Mouse (Mus musculus) forebrain, embryonic 14.5 days (tissue): ENCODE results near the gene Cd68. TPM values are rescaled to one million over a fixed set of nuclear protein-coding genes. Genes with fewer than 3 reads are reported as not detected.
A peak's percentile ranks its signal among the peaks of the same experiment; 100 is the strongest.

ENCODE experiments used
- ATAC-seq: fragments of 200-750 bp; cut with Nextera tagmentation; 2 replicates; pipeline ENCODE4 v1.8.0; 2017; ENCODE audit warnings: mild to moderate bottlenecking, moderate library complexity
- DNase-seq: peaks from one replicate; pipeline ENCODE4 v3.0.0-alpha.2; 2015; ENCODE audit warnings: low spot score
- H3K27ac ChIP-seq: fragments of 300-500 bp; sonication (generic); 2 replicates; pipeline ENCODE4 v1.5.1; 2014; ENCODE audit warnings: low read depth, mild to moderate bottlenecking, control low read depth, low read length, moderate library complexity
- H3K27me3 ChIP-seq: fragments of 300-500 bp; sonication (generic); replicated peaks from 2 replicates; pipeline ENCODE4 v1.6.1; 2014; ENCODE audit warnings: low read length, control low read depth, mixed read lengths; ENCODE audit not compliant: control insufficient read depth, insufficient read depth
- H3K36me3 ChIP-seq: fragments of 300-500 bp; sonication (generic); 2 replicates; pipeline ENCODE4 v1.6.1; 2014; ENCODE audit warnings: low read length, control low read depth; ENCODE audit not compliant: control insufficient read depth, insufficient read depth
- H3K4me1 ChIP-seq: fragments of 300-500 bp; sonication (generic); 2 replicates; pipeline ENCODE4 v1.6.1; 2014; ENCODE audit warnings: antibody characterized with exemption, low read length, control low read depth; ENCODE audit not compliant: control insufficient read depth, insufficient read depth
- H3K4me2 ChIP-seq: fragments of 300-500 bp; sonication (generic); 2 replicates; pipeline ENCODE4 v1.6.1; 2014; ENCODE audit warnings: mild to moderate bottlenecking, control low read depth, low read length
- H3K4me3 ChIP-seq: fragments of 300-500 bp; sonication (generic); 2 replicates; pipeline ENCODE4 v1.5.1; 2014; ENCODE audit warnings: low read depth, low read length, control low read depth
- H3K9ac ChIP-seq: fragments of 300-500 bp; sonication (generic); 2 replicates; pipeline ENCODE4 v1.6.1; 2014; ENCODE audit warnings: mild to moderate bottlenecking, low read length, control low read depth, moderate library complexity
- H3K9me3 ChIP-seq: fragments of 300-500 bp; sonication (generic); replicated peaks from 2 replicates; pipeline ENCODE4 v1.6.1; 2016; ENCODE audit warnings: low read length, control low read depth, mixed read lengths; ENCODE audit not compliant: control insufficient read depth
- WGBS: fragments of 180-500 bp; shearing (Covaris S2); extraction: QIAGEN DNeasy Blood & Tissue Kit; methylation state at CpG from one replicate; pipeline ENCODE4 v1.1.7; 2014; 5-methylcytosine and 5-hydroxymethylcytosine counted together
- polyA plus RNA-seq: library from polyadenylated mRNA; unstranded; fragments of >200 nt; fragmentation: Nextera tagmentation; extraction: Ambion mirVana; gene quantifications from 2 replicates; pipeline ENCODE4 v1.2.1, GENCODE M21; 2014

Gene Cd68
- polyA plus RNA-seq, 1 experiment from 2014 or later, result 9.6 TPM

DNA sequence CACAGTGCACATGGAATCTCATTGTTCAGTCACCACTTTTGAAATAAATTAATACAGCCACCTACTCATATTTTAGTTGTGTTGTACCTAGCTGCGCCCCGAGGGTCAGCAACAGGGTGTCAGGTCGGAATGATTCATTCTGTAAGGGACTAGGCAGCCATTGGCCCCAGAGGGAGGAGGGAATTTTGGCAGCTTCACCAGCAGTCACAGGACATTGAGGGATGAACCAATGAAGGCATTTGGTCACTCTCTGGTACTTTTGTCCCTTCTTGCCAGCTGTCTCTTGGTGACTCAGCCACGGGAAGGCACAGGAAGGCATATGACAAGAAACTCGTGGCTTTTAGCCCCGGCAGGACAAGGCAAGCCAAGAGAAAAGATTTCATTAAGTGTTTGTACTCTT lies 2.2 kb downstream of the Cd68 start:
- no peak for DNase-seq
- no peak for ATAC-seq
- Histone ChIP-seq H3K27ac (no peak overlapping the region), H3K36me3 (peaks cover 56% of the 10 kb centered on the region), H3K9ac (no peak overlapping the region), H3K27me3 (no peaks in the 10 kb centered on the region), H3K9me3 (no peaks in the 10 kb centered on the region), H3K4me3 (no peak overlapping the region), H3K4me2 (no peak overlapping the region), H3K4me1 (peaks cover 9% of the 10 kb centered on the region; the same call in 1 of the 2 replicates)
- 85% methylated on average over 6 of the region's 6 CpGs for WGBS

DNA sequence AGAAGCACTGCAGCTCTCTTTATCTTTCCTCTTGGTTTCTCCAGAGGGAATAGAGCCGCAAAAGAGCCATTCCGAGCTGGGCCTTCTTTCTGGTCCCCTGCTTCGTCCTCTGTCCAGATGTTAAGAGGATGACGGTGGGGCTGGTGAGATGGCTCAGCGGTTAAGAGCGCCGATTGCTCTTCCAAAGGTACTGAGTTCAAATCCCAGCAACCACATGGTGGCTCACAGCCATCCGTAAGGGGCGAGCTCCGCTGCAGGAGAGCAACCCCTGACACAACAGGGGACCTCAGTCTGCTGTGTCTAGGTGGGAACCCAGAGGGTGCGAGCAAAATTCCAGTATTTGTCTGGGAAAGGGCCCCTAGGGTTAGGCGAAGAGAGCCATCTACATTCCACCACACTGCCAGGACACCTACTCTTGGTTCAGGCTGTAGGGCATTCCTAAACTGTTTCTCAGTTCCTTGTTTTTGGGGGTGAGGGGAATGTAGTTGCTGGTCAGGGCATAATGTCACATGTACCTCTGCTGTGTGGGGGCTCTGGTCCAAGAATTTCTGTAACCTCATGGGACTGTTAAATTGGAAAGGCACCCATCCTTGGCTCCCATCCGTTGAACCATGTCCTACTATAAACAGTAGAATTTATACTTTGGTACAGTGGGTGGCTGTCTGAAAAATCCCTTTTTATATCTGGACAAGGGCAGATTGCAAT lies 2.8 kb downstream of the Cd68 start:
- peaks cover 9% of the 10 kb centered on the region; the same call in 1 of the 2 replicates for H3K4me1 ChIP-seq
- WGBS, result 71% methylated on average over 13 of the region's 13 CpGs
- peak overlapping the region; percentile 49 for H3K4me3 ChIP-seq
- ATAC-seq, result no peak; the same call in none of the 2 replicates
- H3K9me3 ChIP-seq, result no peaks in the 10 kb centered on the region
- peak overlapping the region; percentile 59 for H3K4me2 ChIP-seq
- H3K27me3 ChIP-seq, result no peaks in the 10 kb centered on the region
- peak overlapping the region; percentile 96 for H3K27ac ChIP-seq
- no peak for DNase-seq
- peak overlapping the region; percentile 66 for H3K9ac ChIP-seq
- H3K36me3 ChIP-seq, result peaks cover 56% of the 10 kb centered on the region

DNA sequence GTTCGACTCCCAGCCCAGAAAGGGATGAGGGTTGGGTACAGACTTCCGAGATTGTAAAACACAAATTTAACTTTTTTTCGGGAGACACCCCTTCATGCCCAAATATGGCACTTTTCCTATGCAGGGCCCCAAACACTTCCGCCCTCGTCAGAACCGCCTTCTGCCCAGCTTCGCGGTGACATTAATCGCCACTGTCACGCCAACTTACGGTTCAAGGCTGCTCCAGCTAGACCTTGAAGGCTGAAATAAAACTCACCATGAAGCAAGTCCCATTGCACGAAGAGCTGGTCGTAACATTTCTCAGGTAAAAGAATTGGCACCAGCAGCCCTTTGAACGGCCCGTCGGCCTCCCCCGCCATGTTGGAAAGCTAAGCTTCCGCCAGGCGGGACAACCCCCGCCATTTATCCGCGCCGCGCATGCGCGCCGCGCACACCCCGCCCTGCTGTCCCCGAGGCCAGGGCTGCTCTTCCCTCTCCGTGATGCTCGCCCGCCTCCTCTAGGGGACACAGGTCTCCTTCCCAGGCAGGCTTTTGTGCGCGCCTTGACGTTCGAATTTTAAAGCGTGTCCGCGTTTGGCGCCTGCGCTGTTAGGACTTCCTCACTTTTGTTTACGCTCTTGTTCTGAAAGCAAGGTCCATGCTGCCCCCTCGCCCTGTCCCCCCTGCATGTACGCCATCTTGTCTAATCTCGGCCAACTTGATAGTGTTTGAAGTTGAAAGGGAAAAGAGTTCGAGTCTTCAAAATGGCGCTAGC lies 3.6 kb downstream of the Cd68 start, which contains the start of gene Mpdu1:
Mpdu1 (minus strand) TSS at position 430 of the 754 bp plus-strand sequence.
- H3K27me3 ChIP-seq, result no peaks in the 10 kb centered on the region
- H3K4me3 ChIP-seq, result peak within 1 kb of the TSS; percentile 49
- DNase-seq, result peak; percentile 99
- peak; percentile 97 for ATAC-seq
- H3K9ac ChIP-seq, result peak within 1 kb of the TSS; percentile 66
- H3K9me3 ChIP-seq, result no peaks in the 10 kb centered on the region
- H3K36me3 ChIP-seq, result peaks cover 56% of the 10 kb centered on the region
- peak within 1 kb of the TSS; percentile 59 for H3K4me2 ChIP-seq
- WGBS, result under 1% methylated on average over 48 of the region's 48 CpGs
- peaks cover 9% of the 10 kb centered on the region; the same call in 1 of the 2 replicates for H3K4me1 ChIP-seq
- peak within 1 kb of the TSS; percentile 96 for H3K27ac ChIP-seq

DNA sequence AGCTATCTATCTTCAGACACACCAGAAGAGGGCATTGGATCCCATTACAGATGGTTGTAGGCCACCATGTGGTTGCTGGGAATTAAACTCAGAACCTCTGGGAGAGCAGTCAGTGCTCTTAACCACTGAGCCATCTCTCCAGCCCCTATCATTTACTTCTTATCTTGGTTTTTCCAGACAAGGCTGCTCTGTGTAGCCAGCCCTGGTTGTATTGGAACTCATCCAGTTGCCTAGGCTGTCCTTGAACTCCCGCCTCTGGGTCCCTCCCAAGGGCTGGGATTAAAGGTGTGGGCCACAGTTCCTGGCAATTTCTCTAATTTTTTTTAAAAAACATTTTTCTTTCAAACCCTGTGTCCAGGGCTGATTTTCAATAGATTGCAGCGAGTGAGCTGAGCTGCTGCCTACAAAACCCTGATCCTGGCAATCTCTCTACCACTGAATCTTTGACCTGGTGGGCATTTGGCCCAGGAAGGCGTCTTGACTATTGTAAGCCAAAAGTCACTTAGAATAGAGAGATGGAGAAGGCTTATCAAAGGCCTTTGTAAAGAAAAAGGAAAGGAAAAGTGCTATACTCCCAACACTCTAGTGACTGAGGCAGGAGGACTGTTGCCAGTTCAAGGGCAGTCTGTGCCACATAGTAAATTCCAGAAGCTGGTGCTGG lies 4.6 kb downstream of the Cd68 start:
- Histone ChIP-seq H3K4me2 (peak overlapping the region; percentile 59), H3K27ac (peak overlapping the region; percentile 96; the same call in 1 of the 2 replicates), H3K36me3 (peaks cover 56% of the 10 kb centered on the region), H3K4me1 (peaks cover 9% of the 10 kb centered on the region; the same call in 1 of the 2 replicates), H3K27me3 (no peaks in the 10 kb centered on the region), H3K9me3 (no peaks in the 10 kb centered on the region), H3K9ac (peak overlapping the region; percentile 66; the same call in 1 of the 2 replicates), H3K4me3 (peak overlapping the region; percentile 49)
- WGBS, result 77% methylated on average over 3 of the region's 3 CpGs
- ATAC-seq (no peak), DNase-seq (no peak)

DNA sequence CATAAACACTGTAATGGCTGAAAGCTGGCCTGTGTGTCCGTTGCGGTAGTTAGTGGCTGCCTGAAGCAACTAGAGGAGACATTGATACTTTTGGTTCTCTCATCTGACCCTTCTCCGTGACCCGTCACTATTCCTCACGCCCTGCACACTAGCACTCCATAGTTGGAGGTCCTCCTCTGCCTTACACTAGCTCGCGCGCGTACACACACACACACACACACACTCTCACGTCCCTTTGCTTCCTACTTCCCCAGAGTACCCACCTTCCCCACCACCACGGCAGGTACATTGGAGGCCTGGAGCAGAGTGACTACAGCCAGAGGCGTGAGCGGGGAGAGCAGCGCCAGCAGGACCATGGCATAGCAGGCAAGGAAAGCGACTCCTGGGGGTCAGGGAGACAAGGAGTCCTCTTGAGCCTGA lies 8.5 kb downstream of the Cd68 start:
- Histone ChIP-seq H3K9ac (no peak overlapping the region), H3K36me3 (peaks cover 58% of the 10 kb centered on the region), H3K27ac (no peak overlapping the region), H3K4me3 (no peak overlapping the region), H3K4me2 (no peak overlapping the region), H3K27me3 (no peaks in the 10 kb centered on the region), H3K9me3 (no peaks in the 10 kb centered on the region), H3K4me1 (0 out of 2 replicates have a peak, but pooled peaks cover 4% of the 10 kb centered on the region)
- ATAC-seq (no peak), DNase-seq (no peak)
- WGBS, result 85% methylated on average over 15 of the region's 15 CpGs

DNA sequence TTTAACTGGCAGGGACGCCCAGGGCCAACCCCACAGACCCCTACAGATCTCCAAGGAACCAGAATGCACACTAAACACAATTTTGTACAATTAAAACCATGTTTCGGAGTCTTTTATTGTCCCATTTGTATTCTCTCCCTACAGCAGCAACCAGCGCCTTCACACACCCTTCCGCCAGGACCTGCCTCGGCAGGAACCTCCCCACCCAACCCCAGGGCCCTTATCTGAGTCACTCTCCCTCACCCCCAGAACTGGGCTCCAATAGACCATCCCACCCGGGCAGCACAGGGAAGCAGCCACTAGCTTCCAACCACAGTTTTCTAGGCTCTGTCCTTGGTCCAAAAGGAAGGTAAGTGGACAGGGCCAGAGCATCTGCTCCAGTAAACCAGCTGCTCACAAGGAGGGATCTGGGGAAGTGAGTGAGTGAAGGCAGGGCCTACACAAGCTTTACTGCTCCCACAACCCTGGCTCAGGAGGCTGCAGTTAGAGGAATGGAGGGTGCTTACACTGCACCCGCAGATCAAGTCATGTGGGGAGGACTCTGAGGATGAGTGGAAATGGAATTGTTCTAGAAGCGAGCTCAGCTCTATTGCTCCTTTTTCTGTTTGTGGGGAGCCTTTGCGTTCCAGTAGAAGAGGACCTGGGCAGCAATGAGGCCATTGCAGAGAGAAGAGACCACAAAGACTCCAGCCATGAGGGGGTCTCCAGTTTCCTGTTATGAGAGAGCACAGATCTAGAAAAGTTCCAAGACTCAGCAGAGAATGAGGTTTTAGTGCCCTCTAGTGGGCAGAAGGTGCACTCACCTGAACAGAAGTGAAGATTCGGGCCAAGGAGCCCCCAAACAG lies 9.1 kb downstream of the Cd68 start:
- H3K4me3 ChIP-seq, result no peak overlapping the region
- H3K27me3 ChIP-seq, result no peaks in the 10 kb centered on the region
- 81% methylated on average over 10 of the region's 10 CpGs for WGBS
- DNase-seq (peak; percentile 82), ATAC-seq (no peak)
- H3K4me2 ChIP-seq, result no peak overlapping the region
- H3K9me3 ChIP-seq, result no peaks in the 10 kb centered on the region
- peaks cover 64% of the 10 kb centered on the region for H3K36me3 ChIP-seq
- H3K4me1 ChIP-seq, result 0 out of 2 replicates have a peak, but pooled peaks cover 4% of the 10 kb centered on the region
- peak overlapping the region; percentile 39; the same call in 1 of the 2 replicates for H3K27ac ChIP-seq
- H3K9ac ChIP-seq, result no peak overlapping the region

DNA sequence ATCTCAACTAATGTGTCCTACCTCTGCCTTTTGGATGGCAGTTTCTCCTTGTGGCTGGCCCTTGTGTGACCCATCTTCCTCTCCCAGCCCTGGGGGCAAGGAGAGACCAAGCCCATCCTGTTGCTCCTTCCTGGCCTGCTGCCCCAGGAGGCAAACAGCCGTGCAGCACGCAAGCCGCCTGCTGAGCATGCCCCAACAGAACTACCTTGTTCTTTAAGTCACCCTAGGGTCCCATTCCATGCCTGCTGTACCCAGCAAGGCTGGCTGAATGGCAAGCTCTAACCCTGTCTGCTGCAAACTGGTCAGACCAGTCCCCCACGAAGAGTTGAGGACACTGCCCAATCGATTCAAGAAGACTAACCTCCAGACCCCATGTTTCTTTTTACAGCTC lies 9.9 kb downstream of the Cd68 start:
- 85% methylated on average over 5 of the region's 5 CpGs for WGBS
- H3K4me2 ChIP-seq, result no peak overlapping the region
- H3K27ac ChIP-seq, result no peak overlapping the region
- ATAC-seq (no peak), DNase-seq (no peak)
- H3K9ac ChIP-seq, result no peak overlapping the region
- no peaks in the 10 kb centered on the region for H3K9me3 ChIP-seq
- no peaks in the 10 kb centered on the region for H3K27me3 ChIP-seq
- H3K4me1 ChIP-seq, result no peaks in the 10 kb centered on the region
- H3K36me3 ChIP-seq, result peaks cover 72% of the 10 kb centered on the region
- no peak overlapping the region for H3K4me3 ChIP-seq
